Mouse (Mus musculus) liver, embryonic 14.5 days (tissue): ENCODE measurements around the gene Kcnk5. TPM values are rescaled to one million over a fixed set of nuclear protein-coding genes. Genes with fewer than 3 reads are reported as not detected.

Source experiments
- ATAC-seq: fragments of 200-750 bp; cut with Nextera tagmentation; 2 replicates; pipeline ENCODE4 v1.8.0; 2017; ENCODE audit warnings: moderate number of reproducible peaks, mild to moderate bottlenecking, moderate library complexity; ENCODE audit not compliant: insufficient read depth
- DNase-seq, 3 experiments: peaks; one replicate each; pipeline ENCODE4 v3.0.0-alpha.2; 2012 to 2013; ENCODE audit warnings: low read depth in 3 of 3, low spot score in 3 of 3
- H3K27ac ChIP-seq: fragments of 300-500 bp; sonication (generic); 2 replicates; pipeline ENCODE4 v1.5.1; 2014; ENCODE audit warnings: moderate library complexity, mild to moderate bottlenecking, control low read depth, inconsistent platforms
- H3K27me3 ChIP-seq: fragments of 300-500 bp; sonication (generic); 2 replicates; pipeline ENCODE4 v1.6.1; 2014; ENCODE audit warnings: mild to moderate bottlenecking, low read length, moderate library complexity; ENCODE audit not compliant: control insufficient read depth, insufficient read depth
- H3K36me3 ChIP-seq: fragments of 300-500 bp; sonication (generic); replicated peaks from 2 replicates; pipeline ENCODE4 v1.6.1; 2014; ENCODE audit warnings: low read depth; ENCODE audit not compliant: control insufficient read depth, insufficient read depth
- H3K4me1 ChIP-seq, 2 experiments: fragments of 200-500 bp in 1 of 2; fragments of 300-500 bp in 1 of 2; sonication (generic) in 1 of 2; replicated peaks; 2 replicates each; pipeline ENCODE4 v1.6.1; 2012 to 2014; ENCODE audit warnings: antibody characterized with exemption in 1 of 2, inconsistent platforms in 1 of 2, low read length in 1 of 2; ENCODE audit not compliant: control insufficient read depth in 2 of 2, insufficient read depth in 2 of 2
- H3K4me2 ChIP-seq: fragments of 300-500 bp; sonication (generic); 2 replicates; pipeline ENCODE4 v1.6.1; 2014; ENCODE audit warnings: low read depth, mild to moderate bottlenecking, control low read depth, moderate library complexity
- H3K4me3 ChIP-seq, 2 experiments: fragments of 200-500 bp in 1 of 2; fragments of 300-500 bp in 1 of 2; sonication (generic) in 1 of 2; 2 replicates each; pipeline ENCODE4 v1.5.1; 2012 to 2014; ENCODE audit warnings: low read depth in 2 of 2, low read length in 2 of 2, mild to moderate bottlenecking in 2 of 2, control low read depth in 1 of 2, inconsistent platforms in 1 of 2, moderate library complexity in 1 of 2; ENCODE audit not compliant: insufficient read depth in 1 of 2
- H3K9ac ChIP-seq: fragments of 300-500 bp; sonication (generic); replicated peaks from 2 replicates; pipeline ENCODE4 v1.6.1; 2014; ENCODE audit warnings: mild to moderate bottlenecking, control low read depth, moderate library complexity
- H3K9me3 ChIP-seq: fragments of 300-500 bp; sonication (generic); 2 replicates; pipeline ENCODE4 v1.6.1; 2016; ENCODE audit warnings: low read length, mixed read lengths; ENCODE audit not compliant: control insufficient read depth
- CTCF ChIP-seq: IDR thresholded peaks from 2 replicates; pipeline ENCODE4 v1.5.1; 2016; ENCODE audit warnings: antibody characterized with exemption, low read depth, control low read depth
- EP300 ChIP-seq: IDR thresholded peaks from 2 replicates; pipeline ENCODE4 v1.6.1; 2016; ENCODE audit warnings: antibody characterized with exemption, low read depth
- WGBS: fragments of 180-500 bp; shearing (Covaris S2); extraction: QIAGEN DNeasy Blood & Tissue Kit; methylation state at CpG from one replicate; pipeline ENCODE4 v1.1.7; 2014; ENCODE audit not compliant: insufficient replicate concordance; 5-methylcytosine and 5-hydroxymethylcytosine counted together
- polyA plus RNA-seq, 2 experiments: library from polyadenylated mRNA; depleted of rRNA in 1 of 2; stranded (reverse) in 1 of 2; unstranded in 1 of 2; fragments of >200 nt; fragmentation: Nextera tagmentation in 1 of 2; extraction: Ambion mirVana in 1 of 2; gene quantifications; 2 replicates each; pipeline versions ENCODE4 v1.2.1 to v1.2.3; 2012 to 2014

Kcnk5 gene
- polyA plus RNA-seq, 2 experiments, result 3.1 to 3.6 TPM

GRCm38 (mm10) chr14:20226488-20226887 lies 44.9 kb upstream of the Kcnk5 start:
- no peaks in the 10 kb centered on the region for H3K27me3 ChIP-seq
- H3K4me3 ChIP-seq, result no peak overlapping the region
- no peak for TF ChIP-seq CTCF
- TF ChIP-seq EP300, result no peak
- peaks cover 0 to 6% of the 10 kb centered on the region in 2 experiments; a peak in 2 of 4 replicates for H3K4me1 ChIP-seq
- DNase-seq, result no peak
- no peak overlapping the region for H3K9ac ChIP-seq
- no peak for ATAC-seq
- no peaks in the 10 kb centered on the region for H3K9me3 ChIP-seq
- no peak overlapping the region for H3K27ac ChIP-seq
- H3K4me2 ChIP-seq, result no peak overlapping the region
- WGBS, result 60% methylated on average over 7 of the region's 7 CpGs
- no peaks in the 10 kb centered on the region for H3K36me3 ChIP-seq

DNA sequence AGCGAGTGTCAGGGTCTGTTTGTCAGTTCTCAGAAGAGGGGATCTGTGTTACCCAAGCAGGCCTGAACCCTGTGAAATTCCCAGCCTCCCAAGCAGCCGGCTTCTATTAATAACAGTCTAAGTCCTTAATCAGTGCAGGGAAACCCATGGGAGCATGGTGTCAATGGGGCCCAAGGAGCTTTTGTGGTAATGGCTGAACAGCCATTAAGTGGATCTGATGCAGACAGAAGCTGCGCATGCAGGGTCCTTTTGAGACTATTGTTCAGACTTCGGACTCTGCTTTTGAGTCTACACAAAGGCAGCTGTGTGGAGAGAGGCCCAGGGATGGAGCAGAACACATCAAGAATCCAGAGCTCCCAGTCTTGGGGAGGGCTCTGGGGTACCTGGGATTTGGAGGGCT lies 43.9 kb upstream of the Kcnk5 start:
- Histone ChIP-seq H3K4me1 (peaks cover 0 to 6% of the 10 kb centered on the region in 2 experiments; a peak in 2 of 4 replicates), H3K9ac (no peak overlapping the region), H3K27me3 (no peaks in the 10 kb centered on the region), H3K4me2 (no peak overlapping the region), H3K4me3 (no peak overlapping the region), H3K36me3 (no peaks in the 10 kb centered on the region), H3K27ac (no peak overlapping the region), H3K9me3 (no peaks in the 10 kb centered on the region)
- WGBS, result 59% methylated on average over 4 of the region's 4 CpGs
- DNase-seq (no peak), ATAC-seq (no peak)
- TF ChIP-seq EP300 (no peak), CTCF (no peak)

- DNase-seq (no peak), ATAC-seq (no peak)
- WGBS, result 56% methylated on average over 10 of the region's 10 CpGs
- H3K27me3 ChIP-seq, result no peaks in the 10 kb centered on the region
- H3K36me3 ChIP-seq, result no peaks in the 10 kb centered on the region
- H3K4me1 ChIP-seq, result peaks cover 0 to 6% of the 10 kb centered on the region in 2 experiments; a peak in 2 of 4 replicates
- H3K9me3 ChIP-seq, result no peaks in the 10 kb centered on the region
- H3K4me3 ChIP-seq, result no peak overlapping the region
- no peak overlapping the region for H3K27ac ChIP-seq
- H3K9ac ChIP-seq, result no peak overlapping the region
- TF ChIP-seq CTCF, result no peak
- TF ChIP-seq EP300, result no peak
- H3K4me2 ChIP-seq, result no peak overlapping the region
These were observed 43.1 kb upstream of the Kcnk5 start for GRCm38 (mm10) chr14:20224576-20225218.

DNA sequence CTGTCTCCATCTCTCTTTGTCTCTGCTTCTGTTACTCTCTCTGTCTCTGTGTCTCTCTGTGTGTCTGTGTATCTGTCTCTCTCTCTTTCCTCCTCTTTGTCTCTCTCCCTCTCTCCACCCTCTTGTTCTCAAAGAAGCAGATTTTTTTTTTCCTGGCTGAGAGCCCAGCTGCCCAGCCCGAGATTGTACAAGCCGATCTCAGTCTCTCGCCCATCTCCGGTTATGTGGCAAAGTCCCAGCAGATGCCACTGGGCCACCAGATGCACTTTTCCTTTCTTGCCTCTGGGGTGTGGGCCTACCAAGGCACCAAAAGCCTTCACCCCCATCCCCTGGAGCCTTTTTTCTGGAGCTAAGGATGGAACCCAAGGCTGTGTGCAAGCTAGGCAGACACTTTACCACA lies 42.6 kb upstream of the Kcnk5 start:
- ATAC-seq, result no peak
- Histone ChIP-seq H3K4me3 (no peak overlapping the region), H3K4me1 (peaks cover 0 to 6% of the 10 kb centered on the region in 2 experiments; a peak in 2 of 4 replicates), H3K9ac (no peak overlapping the region), H3K4me2 (no peak overlapping the region), H3K27ac (no peak overlapping the region), H3K27me3 (no peaks in the 10 kb centered on the region), H3K36me3 (no peaks in the 10 kb centered on the region), H3K9me3 (no peaks in the 10 kb centered on the region)
- no peak for TF ChIP-seq EP300
- TF ChIP-seq CTCF, result no peak
- no peak for DNase-seq
- 59% methylated on average over 4 of the region's 4 CpGs for WGBS

DNA sequence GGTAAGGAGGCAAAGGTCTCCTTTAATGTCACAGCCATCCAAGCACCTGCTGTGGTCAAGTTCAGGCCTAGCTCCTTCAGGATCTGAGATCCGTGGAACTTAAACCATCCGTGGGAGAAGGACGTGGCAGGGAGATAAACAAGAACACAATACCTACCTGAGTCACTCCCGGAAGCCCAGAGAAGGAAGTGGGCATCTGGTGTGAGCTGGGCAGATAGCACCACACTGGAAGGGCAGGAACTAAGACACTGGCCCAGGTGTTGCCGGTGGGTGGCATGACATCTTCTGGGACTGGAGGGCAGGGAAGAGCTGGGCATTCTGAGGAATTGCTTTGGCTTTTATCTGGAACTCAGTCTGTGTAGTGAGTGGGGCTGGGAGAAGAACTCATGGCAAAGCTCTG lies 41.6 kb upstream of the Kcnk5 start:
- no peak for TF ChIP-seq EP300
- no peak for TF ChIP-seq CTCF
- H3K9me3 ChIP-seq, result no peaks in the 10 kb centered on the region
- H3K9ac ChIP-seq, result no peak overlapping the region
- no peaks in the 10 kb centered on the region for H3K27me3 ChIP-seq
- peaks cover 0 to 4% of the 10 kb centered on the region in 2 experiments; a peak in 2 of 4 replicates for H3K4me1 ChIP-seq
- DNase-seq (no peak), ATAC-seq (no peak)
- no peak overlapping the region for H3K4me2 ChIP-seq
- no peak overlapping the region for H3K27ac ChIP-seq
- H3K36me3 ChIP-seq, result no peaks in the 10 kb centered on the region
- WGBS, result 26% methylated on average over 5 of the region's 5 CpGs
- no peak overlapping the region for H3K4me3 ChIP-seq
